In genomic region chr8:104539566-104539965, GRCm38 (mm10) we compare ENCODE assay signal across 19 mouse cellular contexts. TPM values are rescaled to one million over a fixed set of nuclear protein-coding genes. Genes with fewer than 3 reads are reported as not detected.
A peak's percentile ranks its signal among the peaks of the same experiment; 100 is the strongest.
DNase-seq lines count a peak whose midpoint lies in the region; ATAC-seq and TF ChIP-seq lines count a peak whose summit lies in the region.
"Had no signal": no experiment of that assay in that cellular context is flagged by ENCODE, and none has a peak within 500 bp of the region (broad histone marks: within the 10 kb centered on the region; RNA-seq: fewer than 3 reads in every experiment).

No protein-coding gene starts in this region.

- no peak overlapping the region for H3K4me2 ChIP-seq in intestine, embryonic 15.5 days (replicated peaks)
- H3K4me2 ChIP-seq: heart, embryonic 11.5 days; lung, embryonic 15.5 days; midbrain, embryonic 11.5 days had no signal

- intact Hi-C loops in left cerebral cortex, postnatal 25 days (cut with DNase I) = loop anchor here (5.0 kb wide), 1 partner anchor 287 kb away; the partner anchor contains the start of gene Cklf
- intact Hi-C loops in gastrocnemius, postnatal 36 days (cut with DNase I) = no loop called here

- no peak overlapping the region for H3K27ac ChIP-seq in cerebellum, adult 2 months (ENCODE audit: insufficient read depth, low read length)
- H3K27ac ChIP-seq in intestine, embryonic 15.5 days = no peak overlapping the region
- H3K27ac ChIP-seq: embryonic facial prominence, embryonic 15.5 days; forebrain, embryonic 13.5 days; gastrocnemius, adult 2 months; lung, embryonic 15.5 days had no signal

- 0 out of 2 replicates have a peak, but pooled peaks have one; percentile 33 for ATAC-seq in megakaryocyte-erythroid progenitor cell, adult 5-6 weeks (replicated peaks; ENCODE audit: low FRiP score, low TSS enrichment, poor library complexity, severe bottlenecking)
- no peak for ATAC-seq in intestine, embryonic 15.5 days
- ATAC-seq: activated CD4-positive, CD25-positive, alpha-beta regulatory T cell, adult 4 months; forebrain, embryonic 13.5 days had no signal

- no peaks in the 10 kb centered on the region for H3K27me3 ChIP-seq in cerebellum, adult 2 months (ENCODE audit: control insufficient read depth, insufficient read depth, low read length)
- H3K27me3 ChIP-seq in intestine, embryonic 15.5 days (replicated peaks) = peaks cover 61% of the 10 kb centered on the region

- H3K4me1 ChIP-seq in cerebellum, adult 2 months (ENCODE audit: control insufficient read depth, insufficient read depth, low read length) = peaks cover 19% of the 10 kb centered on the region
- peaks cover 20% of the 10 kb centered on the region for H3K4me1 ChIP-seq in intestine, embryonic 15.5 days (replicated peaks)

- no peaks in the 10 kb centered on the region for H3K36me3 ChIP-seq in intestine, embryonic 15.5 days
- H3K36me3 ChIP-seq: embryonic facial prominence, embryonic 15.5 days; lung, embryonic 15.5 days had no signal

- WGBS in cerebellum, adult 2 months = 41% methylated on average over 2 of the region's 2 CpGs
- WGBS in intestine, embryonic 15.5 days = 79% methylated on average over 2 of the region's 2 CpGs

- no peaks in the 10 kb centered on the region for H3K9me3 ChIP-seq in intestine, embryonic 15.5 days
- H3K9me3 ChIP-seq: embryonic facial prominence, embryonic 15.5 days; forebrain, embryonic 13.5 days; lung, embryonic 15.5 days had no signal

- no peak overlapping the region for H3K9ac ChIP-seq in intestine, embryonic 15.5 days
- H3K9ac ChIP-seq: embryonic facial prominence, embryonic 15.5 days; forebrain, embryonic 13.5 days; lung, embryonic 15.5 days had no signal

- no peak overlapping the region for H3K4me3 ChIP-seq in cerebellum, adult 2 months (replicated peaks; ENCODE audit: insufficient read depth, low read depth, low read length)
- H3K4me3 ChIP-seq in intestine, embryonic 15.5 days (replicated peaks) = no peak overlapping the region
- H3K4me3 ChIP-seq: embryonic facial prominence, embryonic 15.5 days; forebrain, embryonic 13.5 days; lung, embryonic 15.5 days had no signal

- TF ChIP-seq POLR2A in cerebellum, adult 2 months (IDR thresholded peaks at IDR 0.05; ENCODE audit: borderline replicate concordance, insufficient read depth, low read length) = no peak

- DNase-seq in cerebellum, adult 2 months = peak; percentile 38 to 50
- DNase-seq in cerebellum, adult 8-10 months = no peak
- DNase-seq in left cerebral cortex, postnatal 25 days (ENCODE audit: low spot score in 2 of 2) = peak; percentile 45 to 83
- DNase-seq in left cerebral cortex, adult 11 months (ENCODE audit: low spot score) = no peak
- DNase-seq in brain, adult 2 months (ENCODE audit: low read depth, low spot score) = peak; percentile 77
- no peak for DNase-seq in gastrocnemius, postnatal 36 days
- DNase-seq: gastrocnemius, adult 2 months; kidney, adult 11 months; liver; thymus, adult 2 months had no signal

- TF ChIP-seq CTCF in cerebellum, adult 2 months (IDR thresholded peaks at IDR 0.05; ENCODE audit: borderline replicate concordance, insufficient read depth, low read depth, low read length) = no peak

RNA-seq across cellular contexts. Expression of gene Car7, which starts 5.1 kb away (rescaled TPM):
- polyA plus RNA-seq in cerebellum, adult 2 months (2012; rRNA removed) = 59.8 and 67.8 TPM in 2 replicates
- total RNA-seq in left cerebral cortex, postnatal 25 days (2021) = 10 to 100 TPM; 28.9 to 30.7 TPM
- 1.8 TPM in 1 of 2 replicates, not detected in the other for total RNA-seq in megakaryocyte-erythroid progenitor cell, adult 5-6 weeks (2014; fragmentation: Nextera tagmentation)
- total RNA-seq in megakaryocyte-erythroid progenitor cell, adult 5-6 weeks (2017) = 3.6 TPM in 1 of 2 replicates, not detected in the other
- 1.0 and 1.1 TPM in 2 replicates for polyA plus RNA-seq in intestine, embryonic 15.5 days (2015; fragmentation: Nextera tagmentation; extraction: Ambion mirVana)
- under 1 TPM; 0.25 to 0.61 TPM for total RNA-seq in gastrocnemius, postnatal 36 days (2021)

RNA-seq across cellular contexts. Expression of gene Nae1, which starts 5.1 kb away (rescaled TPM):
- polyA plus RNA-seq in cerebellum, adult 2 months (2012; rRNA removed) = 96.1 and 96.5 TPM in 2 replicates
- total RNA-seq in left cerebral cortex, postnatal 25 days (2021) = 10 to 100 TPM; 44.5 to 50.5 TPM
- 83.2 and 84.8 TPM in 2 replicates for total RNA-seq in megakaryocyte-erythroid progenitor cell, adult 5-6 weeks (2014; fragmentation: Nextera tagmentation)
- 172 and 193 TPM in 2 replicates for total RNA-seq in megakaryocyte-erythroid progenitor cell, adult 5-6 weeks (2017)
- polyA plus RNA-seq in intestine, embryonic 15.5 days (2015; fragmentation: Nextera tagmentation; extraction: Ambion mirVana) = 73.7 and 83.5 TPM in 2 replicates
- total RNA-seq in gastrocnemius, postnatal 36 days (2021) = 10 to 100 TPM; 18.6 to 23.8 TPM

RNA-seq across cellular contexts. Expression of gene Terb1, which starts 29.9 kb away (rescaled TPM):
- polyA plus RNA-seq in cerebellum, adult 2 months (2012; rRNA removed) = 0.23 and 0.40 TPM in 2 replicates
- 1 to 10 TPM; 1.9 to 2.3 TPM for total RNA-seq in left cerebral cortex, postnatal 25 days (2021)
- total RNA-seq in megakaryocyte-erythroid progenitor cell, adult 5-6 weeks (2014; fragmentation: Nextera tagmentation) = not detected in 2 replicates
- not detected in 2 replicates for total RNA-seq in megakaryocyte-erythroid progenitor cell, adult 5-6 weeks (2017)
- 0.15 and 0.41 TPM in 2 replicates for polyA plus RNA-seq in intestine, embryonic 15.5 days (2015; fragmentation: Nextera tagmentation; extraction: Ambion mirVana)
- total RNA-seq in gastrocnemius, postnatal 36 days (2021) = not detected
- total RNA-seq: gastrocnemius, adult 2 months; hematopoietic stem cell, adult 5-6 weeks had no signal

RNA-seq across cellular contexts. Expression of gene Pdp2, which starts 51.7 kb away (rescaled TPM):
- 6.9 and 7.4 TPM in 2 replicates for polyA plus RNA-seq in cerebellum, adult 2 months (2012; rRNA removed)
- total RNA-seq in left cerebral cortex, postnatal 25 days (2021) = 1 to 10 TPM; 7.6 to 8.4 TPM
- total RNA-seq in megakaryocyte-erythroid progenitor cell, adult 5-6 weeks (2014; fragmentation: Nextera tagmentation) = 8.6 and 9.5 TPM in 2 replicates
- 10.2 and 10.4 TPM in 2 replicates for total RNA-seq in megakaryocyte-erythroid progenitor cell, adult 5-6 weeks (2017)
- polyA plus RNA-seq in intestine, embryonic 15.5 days (2015; fragmentation: Nextera tagmentation; extraction: Ambion mirVana) = 16.1 and 17.0 TPM in 2 replicates
- total RNA-seq in gastrocnemius, postnatal 36 days (2021) = 1 to 10 TPM; 4.2 to 7.4 TPM

Comparison
In these comparisons a context has a peak if more than half of its experiments do, and no peak if none do; other contexts are left out.
1. DNase-seq: peak in cerebellum, adult 2 months (2 of 2), left cerebral cortex, postnatal 25 days (2 of 2) and brain, adult 2 months (single experiment); none in cerebellum, adult 8-10 months (single experiment), left cerebral cortex, adult 11 months (single experiment) and gastrocnemius, postnatal 36 days (0 of 2).
2. RNA of gene Car7, which starts 5.1 kb away (total RNA-seq): 28.9 to 30.7 TPM in left cerebral cortex, postnatal 25 days; 0.25 to 0.61 TPM in gastrocnemius, postnatal 36 days and 1.8 to 3.6 TPM in megakaryocyte-erythroid progenitor cell, adult 5-6 weeks; every median in the first group is over 4 times any median in the second.